Mouse (Mus musculus) left cerebral cortex, adult 18-20 months (tissue): ENCODE measurements at regions not wholly inside any gene's neighbourhood (a gene's known extent, or its start where the extent isn't known, plus 50 kb on each side); places are given as distances from the start of the nearest gene placed in this dataset.

Experiments used
- DNase-seq, 2 experiments: peaks; one replicate each; pipeline ENCODE4 v3.0.0; 2021 to 2022; ENCODE audit warnings: low spot score in 2 of 2, mixed read lengths in 1 of 2

- DNase-seq = no peak
Measured at GRCm38 (mm10) chr3:70566140-70566857, 558.9 kb downstream of the Otol1 start.

GRCm38 (mm10) chr3:70594785-70595184, 587.4 kb downstream of the Otol1 start:
- no peak for DNase-seq
